Mouse (Mus musculus) thymus, postnatal 10 days (tissue): Measurements from ENCODE around the gene Tmem182.

Experiments
- DNase-seq, 2 experiments: peaks; one replicate each; pipeline ENCODE4 v3.0.0; 2021; ENCODE audit warnings: low spot score in 2 of 2

Tmem182 gene

GRCm38 (mm10) chr1:40865043-40865442, 59.6 kb downstream of the Tmem182 start:
- DNase-seq, result no peak

- DNase-seq, result no peak
These were observed 61.7 kb downstream of the Tmem182 start for GRCm38 (mm10) chr1:40867106-40867505.

DNA sequence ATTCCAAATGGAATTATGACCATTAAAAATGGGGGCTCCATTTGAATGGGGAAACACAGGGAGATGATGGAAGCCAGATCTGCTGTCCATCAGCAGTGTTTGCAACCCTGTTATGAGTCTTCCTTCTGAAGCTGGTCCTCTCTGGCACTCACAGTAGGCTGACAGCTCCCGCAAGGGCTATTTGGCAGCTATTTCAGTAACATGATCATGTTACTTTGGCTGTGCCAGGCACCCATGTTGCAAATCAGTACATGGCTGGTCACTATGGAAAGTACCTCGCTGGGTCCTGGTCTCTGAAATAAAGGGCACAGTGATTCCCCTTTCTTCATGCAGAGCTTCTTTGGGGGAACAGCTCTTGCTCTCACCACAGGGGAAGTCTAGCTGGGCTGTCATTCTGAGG, 62.2 kb downstream of the Tmem182 start:
- DNase-seq, result no peak

DNA sequence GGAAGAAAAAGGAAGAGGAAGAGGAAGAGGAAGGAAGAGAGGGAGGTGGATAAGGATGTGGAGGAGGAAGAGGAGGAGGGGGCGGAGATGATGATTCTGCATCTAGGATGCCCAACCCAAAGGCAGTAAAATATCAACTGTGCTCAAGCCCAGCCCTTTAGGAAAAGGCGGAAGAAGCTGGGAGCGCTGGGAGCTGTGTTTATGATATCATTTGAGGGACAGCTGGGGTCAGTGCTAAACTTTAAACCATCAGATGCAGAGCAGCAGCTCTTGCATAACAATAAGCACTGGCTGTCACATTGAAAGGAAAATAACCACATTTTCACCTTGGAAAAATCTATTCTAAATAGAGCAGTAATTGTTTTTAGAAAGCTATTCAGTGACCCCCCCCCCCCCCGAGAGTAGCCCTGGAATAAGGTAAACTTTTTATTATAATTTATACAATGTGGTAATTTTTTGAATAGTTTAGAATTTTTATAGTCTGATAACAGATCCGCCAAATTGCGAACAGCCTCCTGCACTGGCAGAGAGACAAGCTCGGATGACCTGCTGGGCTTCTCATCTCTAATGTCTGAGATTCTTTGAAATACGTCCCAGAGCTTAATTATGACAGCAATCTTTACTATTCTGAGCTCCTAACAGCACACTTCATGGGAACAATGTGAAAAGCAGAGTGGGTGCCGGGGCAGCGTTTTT, 68.5 kb downstream of the Tmem182 start:
- DNase-seq, result no peak

GRCm38 (mm10) chr1:40874456-40875375, 69.3 kb downstream of the Tmem182 start:
- DNase-seq, result no peak

DNA sequence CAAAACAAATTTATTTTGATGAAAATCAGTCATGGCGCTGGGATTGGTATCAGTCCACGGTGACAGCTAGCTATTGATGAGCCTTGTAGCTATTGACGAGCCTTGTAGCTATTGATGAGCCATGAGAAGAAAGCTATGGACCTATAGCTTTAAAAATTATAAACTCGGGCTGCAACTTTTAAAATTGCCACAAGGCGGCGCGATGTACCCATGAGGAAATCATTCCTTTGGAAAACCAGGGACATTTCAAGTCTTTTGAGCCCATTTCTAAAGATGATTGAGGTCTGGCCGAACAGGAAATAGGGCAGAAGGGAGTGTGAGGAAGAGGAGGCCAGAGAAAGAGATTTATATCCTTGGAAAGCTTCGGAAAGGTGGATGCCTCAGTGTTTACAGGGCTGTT, 73.7 kb downstream of the Tmem182 start:
- no peak for DNase-seq

DNA sequence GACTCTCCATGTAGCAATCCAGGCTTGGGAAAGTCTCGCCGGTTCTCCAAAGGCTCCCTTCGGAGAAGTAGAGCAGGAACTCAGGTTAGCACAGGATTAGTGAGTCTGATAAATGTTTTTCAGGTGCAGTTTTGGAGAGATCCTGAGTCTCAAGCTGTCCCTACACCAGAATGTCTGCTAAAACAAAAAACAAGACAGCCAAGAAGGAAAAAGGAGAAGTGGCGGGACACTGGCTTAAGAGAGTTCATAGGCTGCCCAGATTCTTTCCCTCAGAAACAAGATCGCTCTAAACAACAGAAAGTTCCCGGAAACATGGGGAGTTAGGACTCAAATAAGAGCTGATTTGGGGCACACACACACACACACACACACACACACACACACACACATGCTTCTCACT, 74.1 kb downstream of the Tmem182 start:
- no peak for DNase-seq

- DNase-seq, result no peak
These were observed 75.1 kb downstream of the Tmem182 start for GRCm38 (mm10) chr1:40880527-40880926.

DNA sequence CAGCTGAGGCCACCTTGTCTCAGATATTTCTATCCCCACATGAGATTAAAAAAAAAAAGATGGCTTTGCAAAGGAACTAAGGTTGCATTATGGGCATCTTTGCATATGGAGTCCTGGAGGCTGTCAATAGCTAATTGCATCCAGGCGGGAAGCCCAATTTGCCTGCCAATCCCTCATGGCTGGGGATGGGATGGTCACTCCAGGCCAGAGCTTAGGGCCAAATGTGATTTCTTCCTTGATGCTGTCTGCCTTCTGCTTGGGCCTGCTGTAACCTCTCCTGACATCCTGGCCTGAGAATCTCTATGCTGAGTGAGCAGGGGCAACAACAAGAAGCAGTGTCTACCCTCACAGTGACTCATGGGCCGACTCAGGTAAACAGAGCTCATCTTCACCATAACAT, 78.5 kb downstream of the Tmem182 start:
- DNase-seq, result no peak

DNA sequence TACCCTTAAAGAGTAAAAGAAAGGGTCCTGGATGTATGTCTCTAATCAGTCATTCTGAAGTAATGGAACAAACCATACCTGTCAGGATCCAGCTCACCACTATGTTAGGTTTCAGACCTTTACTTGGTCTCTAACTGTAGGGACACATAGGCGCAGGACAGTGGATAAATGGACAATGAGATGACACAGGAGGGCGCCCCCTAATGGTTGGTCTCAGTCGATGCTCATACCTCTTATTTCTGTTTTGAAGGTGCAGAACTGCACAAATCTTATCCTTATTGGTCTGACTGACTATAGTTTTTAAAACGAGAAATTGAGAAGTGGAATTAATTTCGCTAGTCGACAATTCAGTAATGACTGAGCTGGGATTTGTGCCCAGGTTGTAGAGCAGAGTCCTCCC, 79.5 kb downstream of the Tmem182 start:
- no peak for DNase-seq

GRCm38 (mm10) chr1:40887673-40888072, 82.3 kb downstream of the Tmem182 start:
- no peak for DNase-seq

GRCm38 (mm10) chr1:40888396-40889040, 83.1 kb downstream of the Tmem182 start:
- no peak for DNase-seq

GRCm38 (mm10) chr1:40889617-40890016, 84.2 kb downstream of the Tmem182 start:
- no peak for DNase-seq

DNA sequence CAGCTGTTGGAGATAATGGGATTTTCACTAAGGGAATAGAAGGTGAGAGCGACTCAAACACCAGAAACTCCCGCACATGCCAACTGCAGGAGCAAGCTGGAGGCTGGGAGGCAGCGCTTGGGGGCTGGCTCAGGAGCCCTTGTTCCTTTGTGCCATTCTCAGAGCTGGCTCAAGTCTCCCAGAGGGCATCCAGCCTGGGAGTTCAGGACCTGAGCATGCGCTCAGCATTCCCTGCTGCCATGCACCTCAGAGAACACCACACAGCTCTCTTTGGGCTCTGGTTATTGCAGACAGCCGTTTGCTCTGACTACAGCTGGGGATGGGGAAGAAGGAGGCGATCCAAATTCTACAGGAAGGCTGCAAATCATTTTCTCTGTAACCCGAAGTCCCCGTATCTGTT, 84.8 kb downstream of the Tmem182 start:
- DNase-seq, result no peak

GRCm38 (mm10) chr1:40903712-40904111, 98.3 kb downstream of the Tmem182 start:
- DNase-seq, result no peak
